Mouse (Mus musculus) E14TG2a.4 (cell line): ENCODE measurements around the gene Gm45618.
"Not testable (repeated sequence)": the region's sequence is repeated elsewhere in the genome, so short reads cannot be mapped to it uniquely, and the experiment has no call there.

ENCODE experiments used
- CTCF ChIP-seq: conservative IDR thresholded peaks from 2 replicates; pipeline ENCODE4 v1.5.1; 2014; ENCODE audit warnings: low read length
- NANOG ChIP-seq: IDR thresholded peaks from 2 replicates; pipeline ENCODE4 v1.6.1; 2014; ENCODE audit warnings: borderline replicate concordance, low read length, mixed read lengths
- POU5F1 ChIP-seq: IDR thresholded peaks from 2 replicates; pipeline ENCODE4 v1.6.1; 2014; ENCODE audit warnings: low read length, borderline replicate concordance

DNA sequence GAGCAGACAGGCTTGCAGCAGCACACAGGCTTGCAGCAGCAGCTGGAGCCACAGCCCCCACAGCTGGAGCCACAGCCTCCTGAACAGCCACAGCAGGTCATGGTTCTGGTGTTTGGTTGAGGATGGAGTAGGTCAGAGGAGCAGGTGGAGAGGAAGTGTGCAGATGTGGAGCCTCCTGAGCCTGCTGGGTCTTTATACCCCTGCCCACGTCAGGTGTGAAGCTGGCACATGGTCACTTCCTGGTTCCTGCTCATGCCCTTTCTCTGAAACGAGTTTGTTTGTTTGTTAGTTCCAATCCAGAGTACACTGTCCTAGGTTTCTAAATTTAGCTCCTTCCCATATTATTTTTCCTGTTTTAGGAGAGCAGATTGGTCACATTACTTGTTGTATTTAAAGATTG, 36.5 kb upstream of the Gm45618 start, which contains the start of gene Gm29735:
- not testable (repeated sequence) for TF ChIP-seq CTCF, POU5F1, NANOG
